Mouse (Mus musculus) thymus, adult 2 months (tissue): ENCODE results near the gene Cebpb.

ENCODE experiments used
- CTCF ChIP-seq: fragments of 200-500 bp; IDR thresholded peaks from 2 replicates; pipeline ENCODE4 v1.5.1; 2012; ENCODE audit warnings: mild to moderate bottlenecking, control low read depth, low read length, moderate library complexity, borderline replicate concordance; ENCODE audit not compliant: control insufficient read depth, poor library complexity, insufficient read depth; ENCODE audit errors: extremely low read depth
- POLR2A ChIP-seq: fragments of 200-500 bp; IDR thresholded peaks from 2 replicates; pipeline ENCODE4 v1.6.1; 2012; ENCODE audit warnings: mild to moderate bottlenecking, low read length, control low read depth, moderate library complexity; ENCODE audit not compliant: control insufficient read depth, poor library complexity, insufficient read depth; ENCODE audit errors: extremely low read depth

DNA sequence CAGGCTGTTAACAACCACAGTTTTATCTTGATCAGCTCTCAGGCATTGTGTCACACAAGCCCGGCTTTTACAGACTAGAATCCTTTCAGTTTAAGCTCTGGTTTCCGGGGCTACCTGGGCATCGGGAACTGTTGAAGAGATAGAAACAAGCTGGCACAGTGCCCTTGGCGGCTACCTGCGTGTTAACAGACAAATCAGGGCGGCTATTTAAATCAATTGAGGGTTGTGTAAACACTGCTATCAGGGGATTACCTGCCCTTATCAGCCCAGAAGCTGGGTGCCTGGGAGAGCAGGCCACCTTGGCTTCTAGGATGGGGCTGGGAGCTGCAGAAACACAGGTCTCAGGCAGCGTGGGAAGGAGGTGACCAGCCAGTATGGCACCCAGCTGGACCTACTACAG, 36.0 kb upstream of the Cebpb start:
- TF ChIP-seq CTCF (no peak), POLR2A (no peak)
